Mouse (Mus musculus) stomach, embryonic 15.5 days (tissue): ENCODE measurements at regions not wholly inside any gene's neighbourhood (a gene's known extent, or its start where the extent isn't known, plus 50 kb on each side); places are given as distances from the start of the nearest gene placed in this dataset.

Experiments used
- ATAC-seq: fragments of 200-750 bp; cut with Nextera tagmentation; 2 replicates; pipeline ENCODE4 v1.8.0; 2017; ENCODE audit warnings: low read depth, moderate number of reproducible peaks, moderate TSS enrichment; ENCODE audit not compliant: insufficient read depth, low FRiP score
- H3K27ac ChIP-seq: fragments of 300-500 bp; sonication (generic); 2 replicates; pipeline ENCODE4 v1.5.1; 2015; ENCODE audit warnings: mild to moderate bottlenecking, inconsistent platforms
- H3K27me3 ChIP-seq: fragments of 300-500 bp; sonication (generic); replicated peaks from 2 replicates; pipeline ENCODE4 v1.6.1; 2015; ENCODE audit warnings: inconsistent platforms
- H3K36me3 ChIP-seq: fragments of 300-500 bp; sonication (generic); 2 replicates; pipeline ENCODE4 v1.6.1; 2015; ENCODE audit warnings: inconsistent platforms
- H3K4me1 ChIP-seq: fragments of 300-500 bp; sonication (generic); 2 replicates; pipeline ENCODE4 v1.6.1; 2015; ENCODE audit warnings: inconsistent platforms
- H3K4me2 ChIP-seq: fragments of 300-500 bp; sonication (generic); 2 replicates; pipeline ENCODE4 v1.6.1; 2015; ENCODE audit warnings: mild to moderate bottlenecking, inconsistent platforms
- H3K4me3 ChIP-seq: fragments of 300-500 bp; sonication (generic); replicated peaks from 2 replicates; pipeline ENCODE4 v1.5.1; 2015; ENCODE audit warnings: inconsistent platforms
- H3K9ac ChIP-seq: fragments of 300-500 bp; sonication (generic); 2 replicates; pipeline ENCODE4 v1.6.1; 2015; ENCODE audit warnings: inconsistent platforms
- H3K9me3 ChIP-seq: fragments of 300-500 bp; sonication (generic); 2 replicates; pipeline ENCODE4 v1.6.1; 2016; ENCODE audit warnings: inconsistent platforms
- WGBS: fragments of 180-500 bp; shearing (Covaris S2); methylation state at CpG from one replicate; pipeline ENCODE4 v1.1.7; 2015; 5-methylcytosine and 5-hydroxymethylcytosine counted together

DNA sequence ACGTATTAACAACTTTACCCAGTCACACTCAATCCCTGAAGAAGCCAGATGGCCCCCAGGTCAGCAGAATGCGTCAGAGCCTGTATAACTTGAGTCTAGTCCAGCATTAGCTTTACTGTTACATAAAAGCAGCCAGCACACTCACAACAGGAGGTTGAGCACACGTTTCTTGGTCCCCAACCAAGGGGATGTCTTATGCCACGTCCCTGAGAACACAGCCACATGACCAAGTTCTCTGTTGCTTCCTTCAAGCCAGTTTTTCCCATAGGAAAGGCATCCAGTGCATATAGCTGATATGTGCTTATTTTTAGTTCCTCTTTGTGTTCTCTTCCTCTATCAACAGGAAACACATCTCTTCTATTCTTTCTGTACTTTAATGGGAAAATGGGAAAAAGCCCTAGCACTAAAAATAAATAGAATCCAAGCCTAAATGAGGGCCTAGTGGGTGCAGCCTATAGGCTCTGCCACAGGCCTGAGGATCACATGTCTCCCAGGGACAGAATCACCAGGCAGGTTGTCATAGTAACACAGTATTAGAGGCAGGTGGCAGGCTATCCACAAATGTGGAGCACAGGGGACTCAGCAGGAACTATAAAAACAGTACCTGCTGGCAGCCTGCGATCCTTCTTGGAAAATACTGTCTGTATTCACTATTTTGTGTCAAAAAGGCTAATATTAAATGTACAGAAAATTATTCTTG, 160.1 kb downstream of the Tmem17 start:
- no peaks in the 10 kb centered on the region for H3K27me3 ChIP-seq
- 50% methylated on average over 5 of the region's 5 CpGs for WGBS
- no peak overlapping the region for H3K9ac ChIP-seq
- no peaks in the 10 kb centered on the region for H3K4me1 ChIP-seq
- ATAC-seq = peak; percentile 53; the same call in 1 of the 2 replicates
- H3K4me2 ChIP-seq = no peak overlapping the region
- no peaks in the 10 kb centered on the region for H3K9me3 ChIP-seq
- H3K36me3 ChIP-seq = no peaks in the 10 kb centered on the region
- H3K4me3 ChIP-seq = no peak overlapping the region
- no peak overlapping the region; the same call in 1 of the 2 replicates for H3K27ac ChIP-seq

DNA sequence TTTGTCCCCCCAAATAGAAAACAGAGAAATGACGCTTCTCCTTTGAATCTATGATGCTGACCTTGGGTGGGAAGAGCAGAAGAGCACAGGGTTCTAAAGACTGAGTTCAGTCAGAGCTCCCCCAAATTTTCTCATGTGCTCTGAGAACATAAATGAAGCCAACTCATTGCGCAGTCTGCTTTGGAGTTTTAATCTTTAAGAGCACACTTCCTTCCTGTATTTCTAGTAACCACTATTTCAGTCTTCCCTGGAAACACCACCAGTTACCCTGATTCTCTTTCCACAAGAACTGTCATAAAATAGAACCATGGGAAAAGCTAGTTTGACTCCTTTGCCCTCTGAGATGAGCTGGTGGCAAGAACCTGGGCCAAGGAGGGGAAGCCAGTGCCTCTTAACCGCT, 163.2 kb downstream of the Tmem17 start:
- no peaks in the 10 kb centered on the region for H3K4me1 ChIP-seq
- no peaks in the 10 kb centered on the region for H3K9me3 ChIP-seq
- no peak overlapping the region for H3K4me2 ChIP-seq
- no peaks in the 10 kb centered on the region for H3K36me3 ChIP-seq
- H3K4me3 ChIP-seq = no peak overlapping the region
- H3K27me3 ChIP-seq = no peaks in the 10 kb centered on the region
- 60% methylated on average over 3 of the region's 3 CpGs for WGBS
- H3K27ac ChIP-seq = no peak overlapping the region
- H3K9ac ChIP-seq = no peak overlapping the region
- ATAC-seq = no peak

DNA sequence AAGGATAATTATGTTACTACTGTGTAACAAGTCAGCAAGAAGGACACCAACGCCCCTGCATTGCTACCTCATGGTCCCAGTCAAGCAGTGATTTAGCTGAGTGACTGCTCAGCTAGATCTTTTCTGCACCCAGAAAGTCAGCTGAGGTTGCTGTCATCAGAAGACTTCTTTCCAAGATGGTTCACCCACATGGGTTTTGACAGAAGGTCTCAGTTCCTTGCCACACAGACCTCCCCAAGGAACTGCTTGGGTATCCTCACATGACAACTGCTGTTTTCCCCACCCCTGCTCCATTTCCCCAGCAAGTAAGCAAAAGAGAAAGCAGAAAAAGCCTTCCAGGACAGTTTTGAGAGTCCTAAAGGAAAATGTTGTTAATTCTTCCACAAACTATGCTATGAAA, 163.9 kb downstream of the Tmem17 start:
- Histone ChIP-seq H3K4me3 (no peak overlapping the region), H3K27ac (no peak overlapping the region), H3K36me3 (no peaks in the 10 kb centered on the region), H3K4me2 (no peak overlapping the region), H3K9me3 (no peaks in the 10 kb centered on the region), H3K4me1 (no peaks in the 10 kb centered on the region), H3K9ac (no peak overlapping the region), H3K27me3 (no peaks in the 10 kb centered on the region)
- ATAC-seq = no peak
- 85% methylated on average over 1 of the region's 1 CpGs for WGBS

DNA sequence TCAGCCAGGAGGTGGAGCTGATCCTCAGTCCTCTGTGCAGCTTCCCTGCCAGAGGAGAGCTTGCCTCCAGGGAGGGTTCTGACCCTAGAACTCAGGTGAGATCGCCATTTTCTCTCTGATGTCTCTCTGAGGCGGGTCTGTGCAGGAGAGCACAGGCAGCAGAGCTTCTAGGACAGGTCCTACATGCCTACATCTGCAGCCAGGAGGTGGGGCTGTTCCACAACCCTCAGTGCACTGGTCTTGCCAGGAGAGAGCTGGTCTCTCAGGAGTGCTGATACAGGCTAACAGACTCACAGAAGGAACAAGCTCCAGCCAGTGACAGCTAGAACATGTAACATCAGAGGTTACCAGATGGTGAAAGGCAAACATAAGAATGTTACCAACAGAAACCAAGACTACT, 165.4 kb downstream of the Tmem17 start:
- H3K27ac ChIP-seq = no peak overlapping the region
- no peaks in the 10 kb centered on the region for H3K36me3 ChIP-seq
- no peak overlapping the region for H3K4me2 ChIP-seq
- no peak overlapping the region for H3K4me3 ChIP-seq
- no peaks in the 10 kb centered on the region for H3K4me1 ChIP-seq
- no peak overlapping the region for H3K9ac ChIP-seq
- WGBS = 30% methylated on average over 2 of the region's 2 CpGs
- no peaks in the 10 kb centered on the region for H3K9me3 ChIP-seq
- no peak for ATAC-seq
- no peaks in the 10 kb centered on the region for H3K27me3 ChIP-seq

DNA sequence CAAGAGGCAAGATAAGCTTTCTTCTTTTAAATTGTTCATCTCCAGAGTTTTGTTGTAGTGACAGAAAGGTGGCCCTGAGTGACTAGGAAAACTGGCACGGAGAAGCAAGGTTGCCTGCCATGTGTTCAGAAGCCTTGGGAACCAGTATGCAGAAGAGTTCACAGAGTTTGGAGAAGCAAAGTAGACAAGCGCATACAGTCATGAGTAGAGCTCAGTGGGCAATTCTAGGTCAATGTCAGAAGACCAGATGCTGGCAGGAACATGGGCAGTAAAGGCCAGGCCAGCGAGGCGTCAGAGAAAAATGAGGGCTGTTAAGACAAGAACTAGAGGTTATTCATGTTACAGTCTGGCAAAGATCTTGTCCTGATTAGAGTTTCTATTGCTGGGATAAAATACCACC, 172.7 kb downstream of the Tmem17 start:
- H3K27ac ChIP-seq = no peak overlapping the region
- no peak for ATAC-seq
- 90% methylated on average over 4 of the region's 4 CpGs for WGBS
- H3K36me3 ChIP-seq = no peaks in the 10 kb centered on the region
- H3K4me1 ChIP-seq = no peaks in the 10 kb centered on the region
- H3K9me3 ChIP-seq = no peaks in the 10 kb centered on the region
- no peak overlapping the region for H3K4me3 ChIP-seq
- no peaks in the 10 kb centered on the region for H3K27me3 ChIP-seq
- H3K4me2 ChIP-seq = no peak overlapping the region
- no peak overlapping the region for H3K9ac ChIP-seq

DNA sequence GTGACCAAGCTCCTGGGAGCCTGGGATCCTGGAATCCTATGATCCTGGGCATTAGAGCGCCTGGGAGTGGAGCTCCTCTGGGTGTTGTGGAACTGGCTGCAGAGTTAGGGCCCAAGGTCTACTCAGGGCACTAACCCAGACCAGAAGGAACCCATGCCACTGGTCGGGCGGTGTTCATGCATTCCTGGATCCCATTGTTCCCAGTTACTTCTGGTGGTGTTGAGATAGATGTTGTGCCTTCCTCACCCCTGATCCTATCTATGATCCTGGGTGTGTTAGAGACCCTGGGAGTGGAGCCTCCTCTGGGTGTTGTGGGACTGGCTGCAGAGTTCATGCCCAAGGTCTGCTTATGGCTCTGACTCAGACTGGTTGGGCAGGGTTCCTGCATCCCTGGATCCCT, 169.9 kb downstream of the B3gnt2 start:
- ATAC-seq = no peak
- 99% methylated on average over 3 of the region's 3 CpGs for WGBS
- H3K4me2 ChIP-seq = no peak overlapping the region
- no peak overlapping the region for H3K4me3 ChIP-seq
- no peak overlapping the region for H3K9ac ChIP-seq
- no peak overlapping the region for H3K27ac ChIP-seq
- H3K27me3 ChIP-seq = no peaks in the 10 kb centered on the region
- H3K4me1 ChIP-seq = no peaks in the 10 kb centered on the region
- H3K36me3 ChIP-seq = no peaks in the 10 kb centered on the region
- no peaks in the 10 kb centered on the region for H3K9me3 ChIP-seq

DNA sequence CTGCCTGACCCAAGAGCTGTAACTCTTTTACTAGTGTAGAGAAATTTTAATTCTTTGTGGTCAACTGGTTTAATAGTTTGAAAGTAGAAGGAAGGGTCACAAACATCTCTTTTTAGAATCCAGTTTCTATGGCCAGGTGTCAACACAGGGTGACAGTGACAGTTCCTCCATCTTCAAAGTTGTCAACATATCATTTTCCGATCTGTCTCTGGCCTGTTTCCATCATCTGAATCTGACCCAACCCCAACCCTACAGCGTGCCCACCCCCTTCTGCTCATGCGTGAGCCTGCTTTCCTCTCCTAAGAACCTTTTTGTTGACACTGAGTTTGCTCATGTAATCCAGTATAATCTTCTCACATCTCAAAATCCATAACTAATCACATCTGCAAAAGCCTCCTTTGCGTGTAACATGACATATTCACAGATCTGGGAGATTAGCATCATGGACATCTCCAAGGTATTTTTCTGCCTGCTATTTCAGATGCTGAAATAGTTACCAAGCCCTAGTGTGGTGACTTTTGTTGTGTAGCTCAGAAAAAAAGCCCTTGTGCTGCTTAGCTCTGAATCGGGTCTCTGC, 168.4 kb downstream of the B3gnt2 start:
- no peak for ATAC-seq
- H3K36me3 ChIP-seq = no peaks in the 10 kb centered on the region
- no peaks in the 10 kb centered on the region for H3K27me3 ChIP-seq

DNA sequence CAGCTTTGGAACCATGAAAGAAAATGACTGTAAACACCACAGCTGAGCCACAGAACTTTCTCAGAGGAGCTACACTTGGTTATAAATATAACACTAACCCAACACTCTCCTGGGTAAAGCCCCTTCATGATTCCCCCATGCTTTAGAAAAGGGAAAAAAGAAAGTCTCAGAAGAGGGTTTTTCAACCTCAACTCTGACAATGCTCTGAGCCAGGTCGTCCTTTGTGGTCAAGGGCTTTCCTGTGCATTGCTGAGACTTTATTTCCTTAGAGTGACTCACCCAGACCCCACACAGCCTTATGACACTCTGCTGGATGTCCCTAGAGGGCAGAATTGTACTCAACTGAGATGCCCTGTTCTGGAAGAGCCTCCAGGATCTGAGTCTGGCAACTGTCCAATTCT, 167.8 kb downstream of the B3gnt2 start:
- Histone ChIP-seq H3K4me1 (no peaks in the 10 kb centered on the region), H3K9me3 (no peaks in the 10 kb centered on the region), H3K9ac (no peak overlapping the region), H3K4me2 (no peak overlapping the region), H3K4me3 (no peak overlapping the region), H3K36me3 (no peaks in the 10 kb centered on the region), H3K27me3 (no peaks in the 10 kb centered on the region), H3K27ac (no peak overlapping the region)
- WGBS = 39% methylated on average over 1 of the region's 1 CpGs
- no peak for ATAC-seq

More for the DNA sequence above, 168.4 kb downstream of the B3gnt2 start:
- no peak overlapping the region for H3K4me2 ChIP-seq
- no peaks in the 10 kb centered on the region for H3K9me3 ChIP-seq
- no peak overlapping the region for H3K9ac ChIP-seq
- 73% methylated on average over 5 of the region's 5 CpGs for WGBS
- no peaks in the 10 kb centered on the region for H3K4me1 ChIP-seq
- H3K27ac ChIP-seq = no peak overlapping the region
- H3K4me3 ChIP-seq = no peak overlapping the region

DNA sequence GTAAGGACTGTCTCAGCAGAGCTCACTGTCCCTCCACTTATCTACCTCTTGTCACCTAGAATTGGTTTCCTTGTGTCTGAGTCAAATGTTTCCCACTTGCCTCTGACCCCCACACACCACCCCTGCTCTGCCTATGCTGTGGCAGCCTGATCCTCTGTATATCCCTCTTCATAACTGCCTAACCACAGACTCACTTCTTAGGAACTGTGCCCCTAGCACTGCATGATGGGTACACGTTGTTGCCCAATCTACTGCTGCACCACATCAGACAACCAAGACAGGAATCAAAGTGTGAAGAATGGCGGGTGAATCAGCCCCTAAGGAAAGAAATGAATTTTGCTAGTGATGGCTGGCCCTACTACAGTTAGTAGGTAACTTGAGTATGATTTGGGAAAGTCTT, 167.4 kb downstream of the B3gnt2 start:
- H3K36me3 ChIP-seq = no peaks in the 10 kb centered on the region
- no peaks in the 10 kb centered on the region for H3K4me1 ChIP-seq
- no peak for ATAC-seq
- no peak overlapping the region for H3K4me2 ChIP-seq
- H3K9me3 ChIP-seq = no peaks in the 10 kb centered on the region
- no peak overlapping the region for H3K4me3 ChIP-seq
- H3K9ac ChIP-seq = no peak overlapping the region
- no peaks in the 10 kb centered on the region for H3K27me3 ChIP-seq
- no peak overlapping the region for H3K27ac ChIP-seq
- 88% methylated on average over 2 of the region's 2 CpGs for WGBS

DNA sequence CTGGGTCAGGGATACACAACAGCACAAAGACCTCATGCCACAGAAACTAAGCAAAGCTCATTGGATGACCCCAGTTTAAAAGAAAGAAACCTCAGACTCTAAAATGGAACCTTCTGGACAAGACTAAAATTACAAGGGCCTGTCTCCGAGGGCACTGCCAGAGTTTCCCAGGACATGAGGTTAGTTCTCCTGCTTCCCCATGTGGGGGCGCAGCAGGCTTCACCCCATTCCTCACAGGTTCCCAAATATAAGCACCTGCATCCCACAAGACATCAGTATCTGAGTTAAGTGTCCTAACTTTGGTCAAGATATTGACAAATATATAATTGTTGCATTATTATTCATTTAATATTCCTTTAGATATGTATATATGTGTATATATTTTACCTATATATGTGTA, 166.8 kb downstream of the B3gnt2 start:
- ATAC-seq = no peak

DNA sequence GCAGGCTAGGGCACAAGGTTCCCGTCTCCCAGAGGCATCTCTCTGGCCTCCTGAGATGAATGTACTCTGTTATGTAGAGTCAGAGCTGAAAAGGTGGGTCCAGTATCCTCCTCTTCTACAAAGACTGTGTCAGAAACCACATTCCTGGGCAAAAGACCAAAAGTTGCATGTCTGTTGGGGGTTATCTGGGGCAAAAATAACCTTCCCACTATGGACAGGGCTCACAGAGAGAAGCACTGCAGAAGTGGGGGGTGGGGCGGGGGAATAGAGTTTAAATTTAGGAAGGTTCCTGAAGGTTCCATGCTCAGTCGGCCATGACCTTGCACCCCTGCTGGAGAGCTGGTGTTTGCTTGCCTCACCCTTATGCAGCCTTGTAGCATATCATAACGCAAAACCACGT, 165.9 kb downstream of the B3gnt2 start:
- Histone ChIP-seq H3K9ac (no peak overlapping the region), H3K36me3 (no peaks in the 10 kb centered on the region), H3K9me3 (no peaks in the 10 kb centered on the region), H3K27me3 (no peaks in the 10 kb centered on the region), H3K4me3 (no peak overlapping the region), H3K4me1 (no peaks in the 10 kb centered on the region), H3K27ac (no peak overlapping the region), H3K4me2 (no peak overlapping the region)
- 61% methylated on average over 5 of the region's 5 CpGs for WGBS
- no peak for ATAC-seq

More for the DNA sequence above, 166.8 kb downstream of the B3gnt2 start:
- Histone ChIP-seq H3K4me2 (no peak overlapping the region), H3K9me3 (no peaks in the 10 kb centered on the region), H3K4me1 (no peaks in the 10 kb centered on the region), H3K36me3 (no peaks in the 10 kb centered on the region), H3K27ac (no peak overlapping the region), H3K4me3 (no peak overlapping the region), H3K9ac (no peak overlapping the region), H3K27me3 (no peaks in the 10 kb centered on the region)
- 81% methylated on average over 2 of the region's 2 CpGs for WGBS

DNA sequence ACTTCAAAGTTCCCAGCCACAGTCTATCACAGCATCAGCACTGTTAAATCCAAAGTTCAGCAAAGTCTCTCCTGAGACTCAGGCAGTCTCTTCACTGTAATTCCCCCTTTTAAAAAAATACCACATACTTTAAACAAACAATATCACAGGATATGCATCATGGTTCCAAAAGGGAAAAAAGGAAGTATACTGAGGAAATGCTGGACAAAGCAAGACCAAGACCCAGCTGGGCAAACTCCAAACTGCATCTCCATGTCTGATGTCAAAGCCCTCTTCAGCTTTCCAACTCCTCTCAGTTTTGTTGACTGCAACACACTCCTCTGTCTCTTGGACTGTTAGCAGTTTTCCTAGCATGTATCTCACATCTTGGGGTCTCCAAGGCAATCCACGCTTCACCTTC, 165.5 kb downstream of the B3gnt2 start:
- Histone ChIP-seq H3K27ac (no peak overlapping the region), H3K9me3 (no peaks in the 10 kb centered on the region), H3K9ac (no peak overlapping the region), H3K4me2 (no peak overlapping the region), H3K36me3 (no peaks in the 10 kb centered on the region), H3K4me1 (no peaks in the 10 kb centered on the region), H3K27me3 (no peaks in the 10 kb centered on the region), H3K4me3 (no peak overlapping the region)
- WGBS = 89% methylated on average over 1 of the region's 1 CpGs
- ATAC-seq = no peak
